Mouse (Mus musculus) adipocyte (in vitro differentiated cells): ENCODE data around the gene Pik3ap1.

Experiments used
- DNase-seq: peaks from one replicate; pipeline ENCODE4 v3.0.0-alpha.2; 2016; ENCODE audit warnings: low spot score

Gene Pik3ap1

DNA sequence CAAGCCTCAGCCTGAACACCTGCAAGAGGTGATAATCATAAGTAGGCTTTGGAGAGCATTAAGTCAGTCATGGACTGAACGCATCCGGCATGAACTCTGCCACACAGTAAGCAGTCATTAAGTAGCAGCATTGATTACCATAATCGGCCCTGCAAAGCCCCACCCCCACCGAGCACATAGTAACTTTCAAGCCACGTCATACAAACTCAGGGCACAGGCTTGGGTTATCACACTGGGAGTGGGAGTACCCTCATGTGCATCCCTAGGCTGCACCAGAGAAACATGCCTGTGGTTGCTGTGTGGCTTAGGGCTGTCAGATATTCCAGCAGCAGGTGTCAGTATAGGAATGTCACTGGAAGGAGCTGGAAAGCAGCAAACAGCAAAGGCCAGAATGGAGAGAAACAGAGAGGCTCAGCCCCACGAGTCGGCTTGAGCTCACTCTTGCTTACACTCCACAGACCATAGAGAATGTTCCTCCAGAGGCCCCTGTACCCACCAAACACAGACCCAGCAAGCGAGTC is 105.1 kb downstream of the Pik3ap1 start:
- no peak for DNase-seq

DNA sequence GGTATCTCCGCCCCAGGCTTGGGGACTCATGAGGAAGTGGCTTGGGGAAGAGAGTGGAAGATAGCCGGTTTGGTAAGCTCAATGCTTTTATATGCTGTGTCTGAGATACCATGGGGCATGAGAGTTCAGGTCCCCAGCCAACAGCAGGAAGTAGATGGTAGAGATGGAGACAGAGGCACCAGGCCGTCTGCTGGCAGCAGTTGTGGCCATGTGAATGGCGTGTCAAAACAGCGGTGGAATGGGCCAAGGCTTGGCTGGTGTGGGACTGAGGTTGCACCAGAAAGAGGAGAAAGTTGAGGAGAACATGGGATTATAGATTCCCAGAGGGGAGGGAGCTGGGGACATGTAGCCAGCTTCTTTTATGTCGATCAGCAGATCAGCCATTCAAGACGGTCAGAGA is 106.3 kb downstream of the Pik3ap1 start:
- DNase-seq = peak; percentile 66

DNA sequence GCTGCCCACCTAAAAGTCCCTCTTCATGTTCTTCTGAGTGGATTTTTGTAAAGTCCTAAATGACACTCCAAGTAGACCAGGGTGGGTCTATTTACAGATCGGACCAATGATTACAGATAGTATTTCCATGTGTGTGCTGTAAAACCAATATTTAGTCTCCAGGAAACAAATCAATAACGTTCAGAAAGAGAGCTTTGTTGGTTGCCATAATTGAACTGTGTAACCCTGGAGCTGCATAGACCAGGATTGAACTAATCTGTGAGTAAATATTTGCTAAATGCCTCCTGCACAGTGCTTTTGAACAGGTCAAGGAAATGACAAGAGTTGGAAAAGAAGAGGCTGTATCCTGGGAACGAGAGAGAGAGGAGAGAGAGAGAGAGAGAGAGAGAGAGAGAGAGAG is 109.3 kb downstream of the Pik3ap1 start:
- DNase-seq = no peak

DNA sequence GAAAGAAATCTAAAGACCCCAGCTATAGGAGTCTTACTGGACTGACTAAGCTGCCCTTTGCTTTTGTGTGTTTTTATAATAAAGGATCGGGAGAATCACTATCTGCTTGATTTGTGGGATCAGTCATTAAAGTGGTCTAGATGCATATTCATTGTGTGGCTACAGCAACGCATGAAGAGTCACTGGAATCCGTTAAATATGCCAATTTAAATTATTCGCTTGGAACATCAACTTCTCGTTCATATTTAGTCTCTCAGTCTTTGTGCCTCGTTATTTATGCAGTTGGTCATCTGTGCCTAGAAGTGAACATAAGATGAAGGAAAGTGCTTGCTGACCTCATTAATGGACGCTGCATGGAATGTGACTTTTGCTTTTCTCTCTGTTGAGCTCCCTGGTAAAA is 114.0 kb downstream of the Pik3ap1 start:
- DNase-seq = no peak

DNA sequence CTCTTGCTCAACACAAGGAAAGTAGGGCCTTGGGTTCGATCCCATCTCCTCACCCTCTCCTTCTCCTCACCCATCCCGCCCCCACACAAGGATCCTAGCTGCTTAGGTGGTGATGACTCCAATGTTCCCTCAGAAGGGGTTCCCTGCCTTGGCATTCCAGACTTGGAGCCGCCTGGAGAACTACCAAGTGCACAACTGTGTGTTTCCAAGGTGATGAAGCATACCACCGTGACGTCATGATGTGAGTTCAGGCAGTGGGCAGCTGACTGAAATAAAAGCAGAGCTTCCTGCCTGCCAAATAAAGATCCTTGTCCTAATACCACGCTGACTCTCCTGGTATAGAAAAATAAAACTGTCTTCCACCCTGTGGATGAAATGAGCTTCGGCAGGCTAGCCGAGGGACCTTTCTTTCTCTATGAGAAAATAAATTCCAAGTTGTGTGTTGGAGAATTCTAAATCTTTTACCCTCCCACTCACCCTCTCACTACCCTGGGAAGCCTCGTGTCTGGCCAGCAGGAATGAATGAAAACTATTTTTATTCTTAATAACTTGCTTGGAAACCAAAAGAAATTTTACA is 114.7 kb downstream of the Pik3ap1 start:
- DNase-seq = peak; percentile 46

DNA sequence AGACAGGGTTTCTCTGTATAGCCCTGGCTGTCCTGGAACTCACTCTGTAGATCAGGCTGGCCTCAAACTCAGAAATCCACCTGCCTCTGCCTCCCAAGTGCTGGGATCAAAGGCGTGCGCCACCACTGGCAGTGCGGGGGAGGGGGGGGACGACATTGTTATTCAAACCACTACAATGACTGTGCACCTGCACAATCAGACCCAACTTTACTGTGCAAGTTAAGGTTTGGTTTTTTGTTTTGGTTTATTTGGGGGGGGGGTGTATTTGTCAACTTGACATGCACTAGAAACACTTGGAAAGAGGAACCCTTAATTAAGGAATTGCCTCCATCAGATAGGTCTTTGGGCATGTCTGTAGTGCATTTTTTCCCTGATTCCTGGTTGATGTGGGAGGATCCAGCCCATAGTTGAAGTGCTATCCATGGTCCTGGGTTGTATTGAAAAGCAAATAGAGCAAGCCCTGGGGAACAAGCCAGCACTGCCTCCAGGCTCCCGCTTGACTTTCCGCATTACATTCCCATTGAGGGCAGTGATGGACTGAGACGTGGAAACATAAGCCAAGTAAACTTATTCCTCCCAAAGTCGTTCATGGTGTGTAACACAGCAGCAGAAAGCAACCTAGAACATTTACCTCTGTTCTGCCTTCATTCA is 118.5 kb downstream of the Pik3ap1 start:
- no peak for DNase-seq

DNA sequence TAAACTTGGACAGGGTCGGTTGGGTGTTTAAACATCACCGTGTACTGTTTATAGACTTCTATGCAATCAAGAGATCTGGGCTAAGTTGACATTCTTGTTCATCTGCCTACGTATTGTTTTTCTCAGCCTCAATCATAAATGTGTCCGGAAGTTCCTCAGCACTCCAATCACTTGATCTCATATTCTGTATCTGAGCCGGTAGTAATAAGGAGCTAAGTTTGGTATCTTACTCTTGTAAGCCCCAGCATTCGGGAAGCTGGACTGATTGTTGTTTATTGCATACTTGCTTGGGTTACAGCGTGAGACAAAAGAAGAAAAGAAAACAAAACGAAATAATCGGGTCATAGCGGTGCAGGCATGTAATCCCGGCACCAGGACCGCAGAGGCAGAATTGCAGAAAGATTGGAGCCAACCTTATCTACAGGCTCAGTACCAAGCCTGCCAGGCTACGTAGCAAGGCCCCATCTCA is 120.5 kb downstream of the Pik3ap1 start:
- no peak for DNase-seq

DNA sequence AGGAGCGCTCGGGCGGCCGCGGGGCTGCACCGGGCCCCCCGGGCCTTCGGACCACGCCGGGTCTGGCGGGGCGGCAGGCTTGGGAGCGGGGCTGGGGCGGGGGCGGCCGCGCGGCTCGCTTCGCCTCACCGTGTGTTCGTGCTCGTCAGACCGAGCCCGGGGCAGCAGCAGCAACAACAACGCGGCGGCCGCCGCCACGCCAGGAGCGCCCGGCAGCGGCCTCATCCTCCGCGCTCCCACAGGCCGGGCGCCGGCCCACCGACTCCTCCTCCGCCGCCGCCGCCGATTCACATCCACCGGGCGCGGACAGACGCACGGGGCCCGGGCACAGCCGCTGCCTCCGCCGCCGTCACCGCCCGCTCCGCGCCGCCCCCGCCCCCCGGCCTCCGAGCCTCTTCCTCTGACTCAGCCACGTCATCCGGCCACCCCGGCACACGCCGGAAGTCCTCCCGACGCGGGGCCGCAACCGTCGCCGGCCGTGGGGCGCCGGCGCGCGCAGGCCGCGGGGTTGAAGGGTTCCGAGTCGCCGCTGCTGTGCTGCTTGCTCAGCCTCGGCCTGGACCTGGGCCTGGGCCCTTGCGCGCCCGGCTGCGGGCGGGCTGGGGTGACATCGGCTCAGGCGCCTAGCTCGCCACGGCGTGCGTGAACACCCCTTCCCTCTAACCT is 121.1 kb downstream of the Pik3ap1 start, which contains the start of gene Tm9sf3:
TSS of gene Tm9sf3 (minus strand) at position 368 of the 666 bp plus-strand sequence.
- peak; percentile 86 for DNase-seq

DNA sequence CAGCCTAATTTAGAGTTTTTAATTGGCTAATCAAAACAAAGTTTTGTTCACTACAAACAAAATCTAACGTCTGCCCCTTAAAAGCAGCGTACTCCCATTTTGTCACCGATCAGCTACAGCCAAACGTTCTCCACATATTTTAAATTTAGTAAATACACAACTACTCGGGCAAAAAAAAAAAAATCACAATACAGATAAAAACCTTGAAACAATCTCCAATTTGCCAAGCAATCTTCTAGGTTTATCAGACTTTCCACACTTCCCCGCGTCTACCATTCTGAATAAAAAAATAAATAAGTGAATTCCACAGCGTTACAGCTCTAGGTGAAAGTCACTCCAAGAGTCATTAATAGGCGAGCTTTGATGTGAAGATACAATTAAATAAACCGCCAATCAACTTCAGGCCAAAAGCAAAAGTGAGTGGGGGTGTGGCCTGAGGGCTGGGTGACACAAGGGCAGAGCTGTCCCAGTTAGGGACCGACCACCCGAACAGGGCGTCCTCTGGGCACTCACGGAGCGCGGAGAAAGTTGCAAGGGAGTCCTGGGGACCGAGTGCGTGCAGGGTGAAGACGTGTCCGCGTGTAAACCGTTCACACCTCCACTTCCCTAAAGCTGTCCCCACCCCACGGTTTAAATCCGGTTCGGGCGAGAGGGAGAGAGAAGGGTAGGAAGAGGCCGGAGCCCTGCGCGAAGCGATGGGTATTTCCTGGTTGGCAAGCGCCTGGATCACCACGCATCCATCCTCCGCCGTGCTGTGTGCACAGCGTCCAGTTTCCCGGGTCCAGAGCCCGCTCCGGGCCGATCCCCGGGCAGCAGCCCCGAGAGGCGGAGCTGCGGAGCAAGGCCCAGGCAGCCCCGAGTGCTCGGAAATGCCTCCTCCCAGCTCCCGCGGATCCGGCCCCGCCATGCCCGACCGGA is 121.9 kb downstream of the Pik3ap1 start:
- peak; percentile 70 for DNase-seq

DNA sequence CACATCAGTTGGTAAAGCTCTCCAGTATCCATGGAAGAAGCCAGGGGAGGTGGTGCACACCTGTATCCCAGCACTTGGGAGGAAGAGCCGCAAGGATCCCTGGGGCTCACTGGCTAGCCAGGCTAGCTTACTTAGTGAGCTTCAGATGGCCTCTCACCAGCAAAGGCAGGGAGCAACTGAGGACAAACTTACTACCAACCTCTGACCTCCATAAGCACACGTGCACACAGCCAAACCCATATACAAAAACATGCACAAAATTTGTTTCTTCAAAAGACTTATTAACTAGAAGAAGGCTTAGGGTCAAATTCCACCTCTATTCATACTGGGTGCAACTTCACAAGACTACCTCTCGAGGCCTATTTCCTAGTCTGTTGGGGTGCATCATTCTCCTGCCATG is 124.2 kb downstream of the Pik3ap1 start:
- no peak for DNase-seq

DNA sequence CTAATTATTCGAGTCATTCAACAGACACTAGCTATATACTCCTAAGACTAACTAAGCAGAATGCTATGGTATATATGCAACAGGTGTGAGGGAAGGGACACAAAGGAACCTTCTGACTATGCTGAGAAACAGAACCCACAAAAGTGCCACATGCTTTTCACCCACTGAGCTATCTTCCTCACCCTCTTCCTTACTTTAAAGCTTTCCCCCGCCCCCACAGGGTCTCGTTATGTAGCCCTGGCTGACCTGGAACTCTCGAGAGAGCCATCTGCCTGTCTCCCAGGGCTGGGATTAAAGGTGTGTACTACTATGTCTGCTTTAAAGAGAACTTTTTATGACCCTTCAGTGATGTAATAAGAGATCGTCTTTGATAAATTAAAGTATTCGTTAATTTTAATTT is 125.6 kb downstream of the Pik3ap1 start:
- no peak for DNase-seq

DNA sequence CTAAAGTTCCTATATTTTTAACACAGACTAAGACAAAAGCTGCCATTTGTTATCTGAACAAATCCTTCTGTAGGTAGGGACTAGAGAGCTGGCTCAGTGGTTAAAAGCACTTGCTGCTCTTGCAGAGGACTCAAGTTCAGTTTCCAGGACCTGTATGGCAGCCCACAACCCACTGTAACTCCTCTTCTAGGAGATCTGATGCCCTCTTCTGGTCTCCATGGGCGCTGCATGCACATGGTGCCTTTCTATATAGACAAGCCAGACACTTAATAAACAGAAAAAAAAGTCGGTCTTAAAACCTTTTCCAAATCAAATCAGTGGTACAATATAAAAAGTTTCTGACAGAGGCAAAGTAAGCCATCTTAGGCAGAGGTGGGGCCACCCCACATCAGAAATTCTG is 126.2 kb downstream of the Pik3ap1 start:
- peak; percentile 47 for DNase-seq

DNA sequence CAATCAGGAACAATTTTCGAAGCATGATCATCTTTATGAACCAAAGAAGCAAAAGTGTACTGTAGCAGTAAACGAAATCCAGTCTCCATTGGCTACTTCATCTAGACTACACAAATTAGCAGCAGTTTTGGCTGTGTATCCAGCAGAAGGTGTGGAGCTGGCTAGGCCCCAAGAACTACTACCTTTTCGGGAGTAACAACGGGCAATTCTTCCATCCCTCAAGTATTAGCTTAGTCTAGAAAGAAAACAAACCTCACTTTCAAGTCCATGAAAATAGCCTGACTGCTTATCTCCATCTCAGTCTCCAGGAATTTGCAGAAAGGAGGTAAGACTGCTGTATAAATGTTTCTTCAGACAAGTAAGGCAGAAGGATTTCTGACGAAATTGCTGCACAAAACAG is 130.3 kb downstream of the Pik3ap1 start:
- no peak for DNase-seq

DNA sequence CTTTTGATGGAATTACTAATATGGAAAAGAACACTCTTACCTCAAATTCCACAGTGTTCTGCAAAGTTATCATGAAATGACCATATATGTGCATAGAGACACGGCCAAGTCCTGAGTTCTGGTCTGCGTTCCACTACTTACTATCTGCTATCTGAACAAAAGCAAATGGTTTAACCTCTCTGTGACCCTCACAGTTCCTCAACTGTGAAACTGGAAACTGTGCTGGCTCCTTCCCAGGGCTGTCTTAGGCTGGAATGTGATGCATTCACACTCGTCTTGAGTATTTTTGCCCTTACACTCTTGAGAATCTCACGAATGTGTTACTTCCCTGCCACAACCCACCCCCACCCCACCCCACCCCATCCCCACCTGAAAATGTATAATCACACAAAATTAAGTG is 135.9 kb downstream of the Pik3ap1 start:
- peak; percentile 30 for DNase-seq

DNA sequence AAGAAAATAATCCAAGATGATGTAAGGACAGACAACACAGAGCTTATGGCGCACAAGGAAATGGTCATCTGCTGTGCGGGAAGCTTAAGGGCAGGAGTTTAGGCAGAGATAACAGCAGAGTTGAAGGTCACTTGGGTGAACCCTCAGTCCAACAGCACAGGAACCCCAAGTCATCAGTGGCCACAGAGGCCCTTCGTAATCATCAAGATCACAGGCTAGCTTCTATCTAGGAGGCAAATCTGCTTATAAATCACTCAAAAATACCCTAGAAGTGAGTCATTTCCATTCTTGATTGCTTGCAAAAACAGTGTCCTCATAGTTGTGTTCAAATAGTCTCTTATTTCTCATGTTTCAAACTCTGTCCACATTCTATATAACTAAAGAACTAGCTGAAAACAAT is 136.6 kb downstream of the Pik3ap1 start:
- no peak for DNase-seq

DNA sequence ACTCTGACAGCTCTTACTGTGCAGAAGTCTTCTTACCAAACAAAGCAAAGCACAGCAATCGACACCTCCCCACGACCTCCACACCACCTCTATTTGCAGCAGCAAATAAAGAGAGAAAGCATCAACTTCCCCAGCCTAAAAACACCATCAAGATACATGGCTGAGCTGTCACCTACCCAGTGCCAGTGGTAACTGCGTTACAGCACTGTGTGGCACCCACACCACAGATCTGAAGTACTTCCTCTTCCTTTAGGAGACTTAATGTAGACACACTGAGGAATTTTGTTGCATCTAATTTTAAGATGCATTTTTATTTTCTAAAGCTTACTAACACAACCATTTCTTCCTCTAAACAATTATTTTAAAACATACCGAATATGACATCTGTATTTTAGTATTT is 138.6 kb downstream of the Pik3ap1 start:
- no peak for DNase-seq

DNA sequence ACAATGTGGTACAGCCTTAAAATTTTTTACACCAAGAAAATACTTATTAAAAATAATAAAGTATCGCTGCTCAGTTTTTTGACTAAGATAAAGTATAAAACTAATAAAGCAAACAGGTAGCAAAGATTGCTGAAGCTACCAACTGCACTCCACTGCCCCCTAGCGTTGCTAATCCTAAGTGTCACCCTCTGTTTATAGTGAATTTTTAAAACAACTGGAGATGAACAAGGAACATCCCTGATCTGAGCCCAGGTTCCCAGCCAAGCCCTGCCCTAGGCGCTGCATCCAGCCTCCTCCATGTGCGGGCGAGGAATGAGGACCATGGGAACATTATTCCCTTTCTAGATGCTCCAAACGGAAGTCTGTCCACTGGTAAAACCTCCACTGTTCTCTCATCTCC is 140.3 kb downstream of the Pik3ap1 start:
- peak; percentile 59 for DNase-seq

DNA sequence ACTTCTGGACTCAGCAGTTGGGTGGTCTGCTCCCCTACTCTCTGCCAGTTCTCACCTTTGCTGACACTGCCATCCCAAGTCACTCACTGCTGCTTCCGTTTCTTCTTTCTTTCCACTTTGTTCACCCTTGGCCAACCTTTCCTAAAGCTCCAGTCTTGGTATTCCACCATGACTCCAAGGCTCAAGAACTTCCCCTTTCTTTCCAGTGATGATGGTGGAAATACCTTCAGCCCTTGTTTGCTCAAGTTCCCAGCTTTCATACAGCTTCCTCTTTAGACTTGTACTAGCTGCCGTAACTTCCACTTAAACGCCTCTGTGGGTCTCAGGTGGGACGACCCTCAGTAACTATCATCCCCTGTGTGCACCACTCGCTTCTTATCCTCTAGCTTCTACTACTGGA is 142.9 kb downstream of the Pik3ap1 start:
- no peak for DNase-seq

DNA sequence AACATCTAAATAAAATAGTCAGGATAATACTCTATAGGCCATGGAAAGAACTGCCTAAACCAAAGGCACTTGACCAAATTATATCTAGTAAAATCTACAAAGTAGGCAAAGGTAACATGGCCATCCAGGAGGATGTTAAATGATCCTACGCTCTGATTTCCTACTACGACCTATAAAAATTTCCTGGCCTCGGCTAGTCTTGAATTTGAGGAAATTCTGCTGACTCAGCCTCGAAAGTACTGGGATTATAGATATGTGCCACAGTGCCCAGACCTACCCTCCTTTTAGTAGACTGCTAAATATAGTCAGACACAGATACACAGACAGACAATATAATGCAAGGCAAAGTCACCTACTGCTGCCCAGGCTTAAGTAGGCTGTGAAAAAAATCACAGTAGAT is 151.2 kb downstream of the Pik3ap1 start:
- DNase-seq = no peak
